Mouse (Mus musculus): ENCODE results near the gene Ly6g6f.
"Not testable (repeated sequence)": the region's sequence is repeated elsewhere in the genome, so short reads cannot be mapped to it uniquely, and the experiment has no call there.

Ly6g6f gene

GRCm38 (mm10) chr17:35085208-35085865 is at the start of gene Ly6g6f:
TSS of gene Ly6g6f (minus strand) at chr17:35085610.
- CTCF ChIA-PET, result interaction anchor here (0.6 kb wide), 1 partner anchor 960 kb away, joined by 3 read pairs; no protein-coding TSS in a partner anchor

DNA sequence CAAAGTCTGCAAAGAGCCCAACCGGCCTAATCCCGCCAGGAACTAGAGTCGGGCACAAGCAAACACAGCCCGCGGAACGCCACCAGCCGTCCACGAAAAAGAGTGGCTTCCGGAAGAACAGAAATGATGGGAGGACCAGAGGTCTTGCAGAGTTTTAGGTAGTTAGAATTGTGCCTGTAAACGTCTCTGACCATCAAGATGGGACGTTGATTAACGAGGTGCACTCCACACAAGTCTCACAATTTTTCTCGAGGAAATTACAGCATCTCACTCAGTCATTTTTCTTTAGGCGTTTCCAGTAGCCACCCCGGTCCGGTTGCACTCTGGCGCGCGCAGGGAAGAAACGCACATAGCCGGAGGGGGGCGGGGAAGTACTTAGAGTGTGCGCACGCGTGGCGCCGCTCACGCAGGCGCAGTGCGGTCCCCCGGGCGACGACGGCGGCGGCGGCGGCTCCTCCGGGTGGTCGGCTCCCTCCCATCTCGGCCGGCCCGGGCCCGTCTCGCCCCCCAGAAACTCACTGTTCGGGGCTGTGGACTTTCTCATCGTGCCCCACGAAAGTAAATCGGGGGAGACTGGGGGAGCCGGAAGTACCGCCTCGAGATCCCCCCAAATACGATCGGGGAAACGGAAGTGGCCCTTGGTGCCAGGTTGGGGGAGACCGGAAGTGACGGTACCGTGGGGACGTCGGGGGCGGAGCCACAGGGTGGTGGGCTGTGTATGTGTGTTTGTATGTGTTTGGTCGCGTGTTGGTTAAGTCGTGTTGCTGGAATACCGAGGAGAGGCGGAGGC is 49.6 kb upstream of the Ly6g6f start, which contains the start of gene Bag6:
Gene Bag6, plus strand, starts transcription at position 378 of the 790 bp plus-strand sequence.
- CTCF ChIA-PET, result interaction anchor here (1.6 kb wide), 1 partner anchor 10 kb away, joined by 3 read pairs; no protein-coding TSS in a partner anchor

DNA sequence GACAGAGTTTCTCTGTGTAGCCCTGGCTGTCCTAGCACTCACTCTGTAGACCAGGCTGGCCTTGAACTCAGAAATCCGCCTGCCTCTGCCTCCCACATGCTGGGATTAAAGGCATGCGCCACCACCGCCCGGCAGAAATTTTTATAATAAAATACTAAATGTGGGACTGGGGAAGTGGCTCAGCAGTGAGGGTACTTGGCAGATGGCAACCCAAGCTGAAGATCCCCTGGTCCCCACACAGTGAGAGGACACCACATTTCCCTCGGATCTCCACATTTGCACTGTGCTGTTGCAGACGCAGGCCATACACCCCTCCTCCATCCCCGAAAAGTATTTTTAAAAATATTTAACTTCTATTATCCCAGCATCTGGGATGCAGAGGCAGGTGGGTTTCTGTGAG is 48.1 kb upstream of the Ly6g6f start:
- CTCF ChIA-PET, result interaction anchor here (1.6 kb wide), 1 partner anchor 8 kb away, joined by 3 read pairs; no protein-coding TSS in a partner anchor

GRCm38 (mm10) chr17:35132174-35132560 is 46.8 kb upstream of the Ly6g6f start:
- CTCF ChIA-PET, result interaction anchor here (0.6 kb wide), 1 partner anchor 104 kb away, joined by 3 read pairs; no protein-coding TSS in a partner anchor

GRCm38 (mm10) chr17:35131500-35132173 is 46.2 kb upstream of the Ly6g6f start, which contains the start of gene Apom:
TSS of gene Apom (minus strand) at chr17:35132050.
- CTCF ChIA-PET, result interaction anchor here (0.6 kb wide), 1 partner anchor 104 kb away, joined by 3 read pairs; no protein-coding TSS in a partner anchor

DNA sequence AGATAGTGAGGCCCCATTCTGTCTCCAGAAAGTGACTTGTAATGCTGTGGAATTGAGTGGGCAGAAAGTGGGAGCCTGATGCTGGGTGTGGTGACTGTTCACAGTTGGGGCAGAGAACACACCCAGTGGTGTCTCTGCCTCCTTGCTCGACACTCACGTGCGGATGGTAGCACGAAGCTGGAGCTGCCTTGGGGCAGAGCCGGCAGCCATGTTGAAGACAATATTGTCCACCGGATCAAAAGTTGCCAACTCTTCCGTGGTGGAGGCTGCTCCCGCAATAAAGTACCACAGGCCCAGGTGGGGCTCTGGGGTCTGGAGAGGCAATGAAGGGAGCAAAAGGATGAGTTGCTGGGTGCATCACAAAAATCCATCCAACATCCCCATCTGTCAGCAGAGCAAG is 45.6 kb upstream of the Ly6g6f start:
- CTCF ChIA-PET, result no interaction called here

DNA sequence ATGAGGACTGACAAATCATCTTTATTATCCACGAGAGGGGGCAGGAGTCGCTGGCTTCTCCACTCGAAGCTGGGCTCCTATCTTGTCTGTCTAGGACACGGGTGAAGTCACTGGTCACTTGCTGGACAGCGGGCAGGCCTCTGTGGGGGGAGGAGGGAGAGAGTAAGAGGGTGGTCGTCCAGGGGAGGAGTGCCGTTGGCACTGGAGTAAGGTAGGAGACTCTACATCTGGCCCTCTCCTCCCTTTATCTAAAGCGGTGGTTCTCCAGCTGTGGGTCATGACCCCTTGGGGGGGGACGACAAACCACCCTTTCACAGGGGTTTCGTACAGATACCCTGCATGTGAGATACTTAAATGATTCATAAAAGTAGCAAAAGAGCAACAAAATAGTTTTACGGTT is 43.6 kb upstream of the Ly6g6f start:
- CTCF ChIA-PET, result no interaction called here

GRCm38 (mm10) chr17:35127017-35127416 is 41.6 kb upstream of the Ly6g6f start:
- CTCF ChIA-PET, result interaction anchor here (1.4 kb wide), 1 partner anchor 20 kb away, joined by 3 read pairs; no protein-coding TSS in a partner anchor

DNA sequence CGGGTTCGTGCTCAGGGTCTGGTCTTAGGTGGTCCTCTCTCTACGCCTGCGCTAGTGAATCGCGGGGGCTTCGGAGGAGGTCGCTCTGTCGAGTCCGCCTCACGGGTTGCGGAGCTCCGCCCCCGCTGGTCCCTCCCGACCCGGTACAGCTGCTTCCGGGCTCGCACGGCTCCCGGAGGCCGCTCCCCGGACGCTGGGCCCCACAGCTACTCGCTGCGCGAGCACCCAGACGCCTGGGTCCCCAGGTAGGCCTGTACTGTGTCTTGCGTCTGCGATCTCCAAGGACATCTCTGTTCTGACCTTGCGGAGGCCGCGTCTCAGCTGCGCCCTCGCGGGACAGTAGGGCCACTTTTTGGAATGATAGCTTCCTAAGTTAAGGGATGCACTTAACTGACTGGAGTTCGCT is 40.8 kb upstream of the Ly6g6f start, which contains the start of gene D17H6S53E:
Gene D17H6S53E, plus strand, starts transcription at position 168 of the 406 bp plus-strand sequence.
- CTCF ChIA-PET, result no interaction called here

DNA sequence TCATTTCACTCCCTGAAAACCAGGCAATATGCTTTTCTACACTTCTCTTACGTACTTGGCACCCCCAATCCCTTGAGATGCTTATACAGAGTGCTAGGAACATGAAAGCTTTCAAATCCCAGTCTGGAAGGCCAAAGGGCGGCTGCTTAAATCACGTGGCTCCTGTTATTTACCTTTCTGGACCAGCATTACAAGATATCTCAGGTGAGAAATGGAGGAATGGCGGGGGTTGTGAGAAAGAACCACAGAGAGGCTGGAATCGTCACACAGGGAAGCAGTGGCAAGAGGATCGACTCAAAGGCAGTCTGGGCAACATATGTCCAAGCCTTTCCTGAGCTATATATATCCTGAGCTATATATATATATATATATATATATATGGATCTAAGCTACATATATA is 40.2 kb upstream of the Ly6g6f start:
- CTCF ChIA-PET, result interaction anchor here (1.1 kb wide), 1 partner anchor 9 kb away, joined by 3 read pairs; the partner anchor contains the start of gene Bag6

DNA sequence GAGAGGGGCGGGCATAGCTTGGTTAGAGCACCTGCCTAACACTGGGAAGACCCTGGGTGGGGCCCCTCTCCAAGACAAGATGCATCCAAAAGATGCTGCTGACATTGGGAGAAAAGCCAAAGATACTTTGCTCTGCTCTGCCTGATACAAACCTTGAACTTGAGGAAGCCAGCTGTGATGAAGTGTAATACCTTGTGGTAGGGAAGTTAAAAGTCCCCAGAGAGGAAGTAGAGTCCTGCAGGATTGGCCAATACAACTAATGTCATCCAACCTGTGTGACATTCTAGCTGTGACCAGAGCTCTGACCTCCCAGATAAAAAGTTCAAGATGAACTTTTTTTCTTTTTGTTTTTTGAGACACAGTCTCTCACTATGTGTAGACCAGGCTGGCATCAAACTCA is 39.7 kb upstream of the Ly6g6f start:
- CTCF ChIA-PET, result interaction anchor here (0.6 to 1.1 kb wide), 2 partner anchors 9 to 90 kb away, joined by 3 read pairs; partner anchors contain the start of gene Bag6

DNA sequence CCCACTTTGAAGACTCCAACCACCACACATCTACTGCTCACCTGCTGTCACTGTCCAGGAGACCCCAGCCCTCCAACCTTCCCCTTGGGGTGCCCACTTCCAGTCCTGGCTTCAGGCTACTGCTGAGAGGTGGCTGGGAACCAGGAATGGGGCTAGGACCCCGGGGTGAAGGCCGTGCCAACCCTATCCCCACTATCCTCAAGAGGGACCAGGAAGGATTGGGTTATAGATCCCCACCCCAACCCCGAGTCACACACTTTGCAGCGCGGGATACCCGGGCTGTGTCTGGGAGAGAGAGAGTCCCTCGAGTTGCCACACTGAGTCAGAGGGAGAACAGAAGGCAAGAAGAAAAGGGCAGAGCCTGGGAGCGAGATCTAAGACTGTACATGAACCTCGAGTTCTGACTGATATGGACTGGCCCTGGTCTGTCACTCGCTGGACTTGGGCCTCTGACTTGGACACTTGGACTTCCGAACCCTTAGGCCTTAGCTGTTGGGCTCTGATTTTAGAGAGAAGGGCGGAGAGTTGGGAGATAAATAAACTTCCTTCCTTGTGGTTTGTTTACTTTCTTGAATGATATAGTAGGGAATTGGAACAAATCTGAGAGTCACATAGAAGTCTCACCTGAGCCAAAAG is 39.0 kb upstream of the Ly6g6f start:
- CTCF ChIA-PET, result not testable (repeated sequence)

DNA sequence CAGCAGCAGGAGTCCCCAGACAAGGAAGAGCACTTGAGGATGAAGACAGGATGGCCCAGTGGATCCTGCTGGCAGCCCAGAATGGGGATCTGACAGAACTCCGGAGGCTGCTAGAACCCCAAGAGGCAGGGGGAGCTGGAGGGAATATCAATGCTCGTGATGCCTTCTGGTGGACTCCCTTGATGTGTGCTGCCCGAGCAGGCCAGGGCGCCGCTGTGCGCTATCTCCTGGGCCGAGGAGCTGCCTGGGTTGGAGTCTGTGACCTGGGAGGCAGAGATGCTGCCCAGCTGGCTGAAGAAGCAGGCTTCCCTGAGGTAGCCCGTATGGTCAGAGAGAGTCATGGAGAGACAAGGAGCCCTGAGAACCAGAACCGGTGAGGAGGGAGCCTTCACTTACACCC is 37.9 kb upstream of the Ly6g6f start:
- CTCF ChIA-PET, result not testable (repeated sequence)

DNA sequence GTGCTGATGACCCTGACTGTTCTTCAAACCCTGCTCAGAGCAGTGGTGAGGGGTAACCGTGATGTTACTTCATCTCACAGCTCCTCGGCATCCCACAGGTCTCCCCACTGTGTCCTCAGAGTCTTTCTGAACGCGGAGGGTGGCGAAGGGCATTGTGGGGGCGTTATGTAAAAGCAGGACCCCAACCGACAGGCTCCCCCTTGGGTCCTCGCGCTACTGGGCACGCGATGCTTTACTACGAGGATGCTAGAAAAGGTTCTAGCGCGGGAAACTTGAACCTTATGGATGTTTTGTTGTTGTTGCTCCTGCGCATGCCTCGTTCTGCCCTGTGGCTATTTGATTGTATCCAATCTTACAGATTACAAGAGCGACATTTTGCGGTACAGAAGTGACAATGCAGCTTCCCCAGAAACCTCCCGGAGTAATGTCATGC is 36.5 kb upstream of the Ly6g6f start, which contains the start of gene Csnk2b:
Gene Csnk2b, minus strand, starts transcription at position 183 of the 433 bp plus-strand sequence.
- CTCF ChIA-PET, result no interaction called here

- CTCF ChIA-PET, result no interaction called here
Measured at GRCm38 (mm10) chr17:35121143-35121799, 35.9 kb upstream of the Ly6g6f start, which contains the start of gene Gpank1. TSS of gene Gpank1 (plus strand) at chr17:35121455.

DNA sequence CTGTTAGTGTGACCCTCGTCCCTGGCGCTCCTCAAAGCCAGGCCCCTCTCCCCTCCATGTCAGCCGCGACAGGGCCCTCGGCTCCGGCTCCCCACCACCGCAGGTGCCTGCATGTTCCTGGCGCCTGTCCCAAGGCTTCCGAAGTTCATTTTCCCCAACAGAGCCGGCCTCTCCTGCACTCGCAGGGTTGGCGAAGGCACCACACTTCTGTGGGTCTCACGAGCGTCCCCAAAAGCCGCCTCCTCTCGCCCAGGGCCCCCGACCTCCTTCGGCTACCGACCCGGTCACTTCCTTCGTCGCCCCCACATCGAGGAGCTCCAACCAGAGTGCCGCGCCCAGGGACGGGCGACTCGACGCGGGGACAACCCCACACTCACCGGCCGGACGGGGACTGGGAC is 35.3 kb upstream of the Ly6g6f start:
- CTCF ChIA-PET, result no interaction called here

- CTCF ChIA-PET, result interaction anchor here (0.9 kb wide), 1 partner anchor 118 kb away, joined by 3 read pairs; the partner anchor contains the start of gene Atp6v1g2
Measured at GRCm38 (mm10) chr17:35115046-35116019, 29.9 kb upstream of the Ly6g6f start, which contains the start of gene Ly6g5b. TSS of gene Ly6g5b (minus strand) at chr17:35115428.

- CTCF ChIA-PET, result interaction anchor here (0.6 kb wide), 1 partner anchor 81 kb away, joined by 3 read pairs; no protein-coding TSS in a partner anchor
Measured at GRCm38 (mm10) chr17:35111774-35112173, 26.4 kb upstream of the Ly6g6f start.

DNA sequence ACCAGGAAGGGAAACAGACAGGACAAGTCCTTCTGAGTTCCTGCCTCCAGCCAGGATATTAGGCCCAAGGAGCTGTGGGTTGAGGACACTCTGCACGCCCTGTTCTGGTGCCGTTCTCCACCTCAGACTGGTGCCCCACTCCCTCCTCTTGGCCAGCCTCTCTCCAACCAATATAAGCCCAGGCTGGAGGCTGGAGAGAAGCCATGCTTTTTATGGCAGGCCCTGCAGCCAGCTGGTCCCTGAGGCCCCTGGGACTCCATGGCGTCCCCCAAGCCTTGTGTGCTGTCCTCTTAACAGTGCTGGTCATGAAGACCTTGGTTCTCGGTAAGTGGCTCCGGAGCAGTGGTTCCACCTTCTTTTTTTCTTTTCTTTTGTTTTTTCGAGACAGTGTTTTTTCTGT is 22.7 kb upstream of the Ly6g6f start, which contains the start of gene Ly6g5c:
Gene Ly6g5c, plus strand, starts transcription at position 183 of the 400 bp plus-strand sequence.
- CTCF ChIA-PET, result interaction anchor here (1.0 kb wide), 1 partner anchor 19 kb away, joined by 3 read pairs; no protein-coding TSS in a partner anchor

Data from spleen, embryonic (tissue).